Mouse (Mus musculus) CD4-positive, CD25-positive, alpha-beta regulatory T cell, adult 4 months (primary cell): ENCODE data around the gene Ctbs. TPM values are rescaled to one million over a fixed set of nuclear protein-coding genes. Genes with fewer than 3 reads are reported as not detected.
"Not testable (repeated sequence)": the region's sequence is repeated elsewhere in the genome, so short reads cannot be mapped to it uniquely, and the experiment has no call there.

Source experiments
- ATAC-seq: one replicate; pipeline ENCODE4 v1.8.0; 2017
- polyA plus RNA-seq, 2 experiments: library from polyadenylated mRNA; unstranded; fragments of 100-300 nt; shearing (Covaris generic); gene quantifications; one replicate each; pipeline ENCODE4 v1.2.1; 2017

Gene Ctbs
- 1 to 10 TPM; 6.0 to 8.3 TPM for polyA plus RNA-seq

DNA sequence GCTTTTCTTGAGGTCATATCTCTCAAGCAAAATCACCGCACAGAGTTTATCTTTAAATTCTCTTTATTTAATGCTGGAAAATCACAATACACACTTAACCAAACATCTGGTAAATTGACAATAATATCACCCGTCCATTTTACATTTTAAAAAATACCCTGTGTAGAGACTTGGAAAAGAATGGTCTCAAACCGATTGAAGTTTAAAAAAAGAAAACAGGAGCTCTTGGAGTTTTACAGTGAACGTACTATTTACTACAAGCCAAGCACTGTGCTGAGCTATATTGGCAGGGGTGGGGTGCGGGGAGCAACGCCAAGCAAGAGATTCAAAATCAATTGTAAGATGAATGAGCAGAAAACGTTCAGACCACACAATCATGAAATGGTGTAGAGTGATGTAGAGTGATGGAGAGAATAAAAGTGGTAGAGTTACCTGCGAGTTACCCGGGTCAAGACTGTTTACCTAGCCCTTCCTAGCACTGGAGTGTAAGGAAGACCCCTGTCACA is at the start of gene Ctbs:
Gene Ctbs (plus strand): TSS at position 51 of the 506 bp plus-strand sequence.
- no peak for ATAC-seq

DNA sequence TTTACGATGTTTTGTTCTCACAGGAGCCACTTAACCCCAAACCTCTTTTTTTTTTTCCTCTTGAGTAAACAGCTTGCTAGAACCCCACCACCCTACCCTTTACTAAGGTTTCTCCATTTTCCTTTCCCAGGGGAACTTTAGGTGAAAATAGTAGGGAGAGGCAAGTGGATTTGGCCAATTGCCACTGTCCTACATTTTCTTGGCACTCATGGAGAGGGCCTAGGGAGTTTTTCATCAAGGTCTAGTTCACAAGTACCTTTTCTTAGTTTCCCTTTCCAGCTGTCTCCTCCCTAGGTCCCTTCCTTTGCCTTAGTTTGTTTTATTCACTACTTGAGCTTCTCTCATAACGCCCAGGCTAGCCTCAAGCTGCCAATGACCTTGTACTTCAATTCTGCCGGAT is 45.8 kb upstream of the Ctbs start:
- ATAC-seq: no peak

DNA sequence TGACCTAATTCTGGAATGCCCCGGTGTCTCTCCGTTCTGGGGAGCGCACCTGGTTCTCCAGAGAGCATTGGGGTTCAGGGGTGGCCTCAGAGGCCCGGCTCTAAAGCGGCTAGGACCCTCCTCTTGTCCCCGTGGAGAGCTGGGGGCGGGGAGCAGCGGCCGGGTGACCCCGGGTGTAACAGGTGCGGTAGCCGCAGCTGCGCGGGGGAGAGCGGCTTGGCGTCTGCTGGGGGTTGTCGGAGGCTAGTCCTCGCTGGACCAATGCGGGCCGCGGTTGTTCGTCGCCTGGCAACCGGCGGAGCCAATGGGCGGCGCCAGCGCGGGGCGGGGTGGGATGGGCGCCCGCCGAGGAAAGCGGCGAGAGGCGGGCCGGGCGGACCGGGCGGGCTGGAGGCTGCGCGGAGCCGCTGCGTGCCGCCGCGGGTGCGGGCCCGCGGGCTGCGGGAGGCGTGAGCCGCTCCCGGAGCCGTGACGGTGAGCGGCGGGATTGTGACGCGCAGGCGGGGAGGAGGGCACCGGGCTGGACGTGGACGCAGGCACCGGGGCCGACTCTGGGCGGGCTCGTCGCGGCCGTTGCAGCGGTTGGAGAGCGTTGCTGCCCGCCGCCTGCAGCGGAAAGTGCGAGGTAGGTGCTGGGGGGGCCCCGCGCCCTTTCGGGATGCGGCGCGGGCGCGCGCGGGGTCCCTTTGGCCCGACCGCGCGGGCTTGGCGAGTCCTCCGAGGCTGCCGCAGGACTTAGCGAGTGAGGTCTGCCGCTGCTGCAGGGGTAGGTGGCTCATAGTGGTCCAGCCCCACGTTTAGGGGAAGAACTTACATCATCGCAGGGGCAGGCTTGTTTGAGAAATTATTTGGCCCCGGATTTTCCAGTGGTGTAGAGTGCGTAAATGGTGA is 45.0 kb upstream of the Ctbs start, which contains the start of gene Ssx2ip:
Gene Ssx2ip (plus strand): TSS at position 332 of the 891 bp plus-strand sequence.
- ATAC-seq: peak; percentile 97

DNA sequence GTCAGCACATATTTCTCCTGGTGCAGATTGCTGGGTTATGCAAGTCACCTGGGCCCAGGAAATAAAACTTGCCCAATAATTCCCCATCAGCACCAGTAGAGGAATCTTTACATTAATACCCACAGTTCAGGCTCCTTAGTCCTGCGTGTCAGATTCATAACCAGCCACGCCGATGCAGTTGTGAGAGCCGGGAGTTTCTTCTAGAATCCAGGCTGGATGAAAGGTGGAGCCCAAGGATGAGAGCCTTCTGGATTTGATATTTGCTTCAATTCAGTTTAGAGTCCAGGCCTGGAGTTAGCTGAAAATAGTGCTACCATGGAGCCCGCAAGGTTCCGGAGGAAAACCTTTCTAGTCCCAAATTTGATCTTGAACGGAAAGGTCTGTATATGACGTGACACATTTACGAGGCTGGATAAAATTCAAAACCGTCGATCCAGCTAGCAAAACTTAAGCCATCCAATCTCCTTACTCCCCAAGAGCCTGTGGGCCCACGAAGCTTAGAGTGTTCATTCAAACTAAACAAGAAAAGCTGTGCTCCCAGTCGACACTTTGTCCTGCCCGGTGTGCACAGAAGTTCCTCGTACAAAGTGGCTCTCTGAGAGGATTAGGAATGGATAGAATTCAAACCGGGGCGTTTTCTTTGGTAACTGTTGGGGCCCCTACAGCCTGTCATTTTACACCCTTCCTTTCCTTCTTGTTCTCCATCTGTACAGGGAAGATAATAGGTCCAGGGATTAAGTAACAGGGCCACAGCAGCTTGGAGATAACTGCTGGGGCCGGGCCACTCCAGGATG is 44.2 kb upstream of the Ctbs start:
- ATAC-seq: no peak

DNA sequence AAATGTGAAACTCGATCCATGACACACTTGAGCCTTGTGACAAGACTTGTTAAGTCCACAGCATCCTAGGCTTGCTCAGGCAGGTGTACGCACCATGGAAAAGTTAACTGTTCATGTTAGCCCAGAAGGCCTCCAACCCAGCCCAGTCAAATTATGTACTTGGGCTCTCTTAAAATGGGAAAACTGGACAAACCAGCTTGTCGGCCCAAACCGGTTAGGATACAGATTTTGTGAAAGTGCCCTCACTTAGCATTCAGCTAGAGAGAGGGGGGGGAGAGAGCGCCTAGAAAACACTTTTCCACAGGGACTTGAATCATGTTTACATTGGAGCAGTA is 43.6 kb upstream of the Ctbs start:
- ATAC-seq: no peak

DNA sequence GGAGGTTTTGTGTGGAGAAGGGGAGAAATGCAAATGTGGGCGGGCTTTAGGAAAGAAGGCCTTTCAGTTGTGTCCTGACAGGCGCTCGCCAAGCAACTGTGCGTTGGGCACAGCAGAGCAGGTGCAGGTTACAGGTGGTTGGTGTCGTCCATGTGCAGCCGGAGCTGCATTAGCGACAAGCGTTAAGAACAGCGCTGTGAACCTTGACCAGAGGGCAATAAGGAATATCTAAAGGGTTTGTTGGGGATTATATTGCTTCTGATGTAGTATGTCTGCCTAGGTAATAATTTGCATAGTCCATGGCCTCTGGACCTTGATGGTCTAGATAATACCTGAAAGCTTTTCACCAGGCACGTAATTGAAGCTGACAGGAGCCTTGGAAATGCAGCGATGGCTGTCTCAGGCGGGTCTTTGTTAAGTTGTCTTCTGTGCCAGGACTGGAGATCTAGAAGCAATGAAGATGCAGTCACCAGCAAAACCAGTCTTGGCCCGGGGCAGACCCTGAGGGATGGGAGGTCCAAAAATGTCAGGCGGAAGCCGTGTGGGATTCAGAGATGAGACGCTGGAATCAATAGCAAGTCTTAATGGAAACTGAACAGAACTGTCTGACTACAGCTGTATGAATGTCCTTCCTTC is 42.4 kb upstream of the Ctbs start:
- ATAC-seq: no peak

DNA sequence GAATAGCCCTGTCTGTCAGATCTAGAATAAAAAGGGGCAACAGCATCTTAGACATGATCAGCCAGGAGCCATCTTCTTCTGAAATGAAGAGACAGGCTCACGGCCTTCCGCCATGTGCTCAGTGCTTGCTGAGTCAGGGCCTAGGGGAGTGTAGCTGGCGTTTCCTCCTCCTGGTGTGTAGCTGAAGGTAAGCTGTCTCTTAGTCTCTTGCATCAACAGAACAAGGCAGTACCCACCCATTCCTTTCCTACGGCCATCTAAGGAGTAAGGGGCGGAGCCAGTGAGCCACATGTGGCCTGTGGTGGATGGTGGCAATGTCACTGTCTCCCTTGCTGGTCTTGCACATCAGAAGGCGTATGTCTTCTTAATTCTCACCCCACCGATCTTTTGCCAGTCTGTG is 39.5 kb upstream of the Ctbs start:
- ATAC-seq: no peak

DNA sequence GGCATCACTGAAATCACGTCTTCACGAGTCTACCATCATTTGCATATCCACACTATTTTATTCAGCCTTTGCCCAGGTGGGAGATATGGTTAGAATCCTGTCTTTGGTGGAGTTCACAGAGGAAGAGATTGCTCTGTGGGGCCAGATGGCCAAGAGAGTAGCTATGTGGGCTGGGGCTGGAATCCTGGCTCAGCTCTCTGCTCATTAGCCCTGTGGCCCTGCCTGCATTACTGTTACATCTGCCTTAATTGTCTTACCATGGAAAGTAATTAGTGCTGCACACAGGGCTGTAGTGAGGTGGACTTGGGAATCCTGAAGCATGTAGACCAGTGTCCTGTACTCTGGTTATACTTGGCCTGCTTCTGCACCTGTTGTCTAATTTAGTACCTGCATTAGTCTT is 37.6 kb upstream of the Ctbs start:
- ATAC-seq: no peak

DNA sequence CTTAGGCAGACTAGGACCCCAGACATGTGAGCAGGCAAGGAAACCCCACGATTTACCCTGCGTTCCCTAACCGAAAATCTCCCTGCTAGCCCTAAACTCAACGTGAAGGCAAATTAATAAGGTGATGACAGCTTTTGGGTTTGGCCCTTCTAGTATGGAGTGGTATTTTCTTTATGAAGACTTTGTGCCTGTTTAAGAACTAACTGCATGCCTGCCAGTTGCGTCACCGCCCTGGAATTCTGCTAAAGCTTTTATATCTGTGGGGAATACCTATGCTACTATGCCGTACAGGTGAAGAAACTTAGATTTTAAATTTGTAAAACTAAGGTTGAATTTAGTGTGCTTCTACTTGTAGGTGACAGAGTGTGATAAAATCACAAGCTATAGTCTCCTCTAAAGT is 37.1 kb upstream of the Ctbs start:
- no peak for ATAC-seq

DNA sequence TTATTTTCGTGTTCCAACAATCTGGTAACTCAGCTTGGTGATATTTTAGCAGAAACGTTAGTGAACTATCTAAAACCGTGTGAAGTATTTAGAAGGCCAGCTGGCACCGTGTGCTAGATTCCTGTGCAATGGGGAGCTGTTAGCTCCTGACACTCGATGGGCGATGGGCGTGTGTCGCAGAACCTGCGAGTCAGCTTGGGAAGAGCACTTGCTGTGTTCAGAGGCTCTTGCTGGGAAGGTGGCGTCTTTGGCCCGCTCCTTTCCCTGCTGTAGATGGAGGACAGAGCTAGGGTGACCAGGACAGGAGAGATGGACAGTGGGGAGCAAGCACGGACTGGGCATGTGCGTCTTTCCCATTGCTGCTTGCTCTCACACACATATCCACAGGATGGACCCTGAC is 36.6 kb upstream of the Ctbs start:
- ATAC-seq: no peak

DNA sequence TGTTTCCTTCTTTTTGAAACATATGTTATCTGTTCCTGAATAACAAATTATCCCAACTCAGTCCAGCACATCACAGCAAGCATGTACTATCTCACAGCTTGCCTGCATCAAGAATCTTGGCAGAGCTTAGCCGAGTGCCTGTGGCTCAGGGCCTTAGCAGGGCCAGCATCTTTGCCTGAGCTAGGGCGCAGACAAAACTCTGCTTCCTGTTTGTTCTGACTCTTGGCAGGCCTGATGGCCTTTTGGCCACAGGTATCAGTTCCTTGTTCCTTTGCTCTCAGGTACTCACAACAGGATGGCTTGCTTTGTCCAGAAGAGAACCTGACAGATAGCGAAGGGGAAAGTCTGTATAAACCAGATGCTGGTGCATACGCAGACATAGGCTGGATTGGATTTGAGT is 35.6 kb upstream of the Ctbs start:
- ATAC-seq: no peak

DNA sequence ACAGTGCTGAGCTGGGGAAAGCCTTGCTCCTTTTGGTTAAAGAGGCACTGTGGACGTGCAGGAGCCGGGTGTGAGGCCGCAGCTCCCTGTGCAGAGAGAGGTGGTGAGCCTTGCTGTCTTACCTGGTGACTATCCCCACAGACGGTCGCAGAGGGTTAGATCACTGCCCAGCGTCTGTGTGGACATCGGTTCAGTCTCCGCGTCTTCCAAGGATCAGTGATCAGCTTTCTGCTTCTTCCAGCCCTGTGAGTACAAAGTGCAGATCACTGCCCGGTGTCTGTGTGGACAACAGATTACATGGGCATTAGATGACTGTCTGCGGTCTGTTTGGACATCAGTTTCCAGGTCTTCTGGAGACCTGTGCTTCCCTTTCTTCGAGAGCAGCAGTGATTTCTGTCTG is 35.0 kb upstream of the Ctbs start:
- no peak for ATAC-seq

DNA sequence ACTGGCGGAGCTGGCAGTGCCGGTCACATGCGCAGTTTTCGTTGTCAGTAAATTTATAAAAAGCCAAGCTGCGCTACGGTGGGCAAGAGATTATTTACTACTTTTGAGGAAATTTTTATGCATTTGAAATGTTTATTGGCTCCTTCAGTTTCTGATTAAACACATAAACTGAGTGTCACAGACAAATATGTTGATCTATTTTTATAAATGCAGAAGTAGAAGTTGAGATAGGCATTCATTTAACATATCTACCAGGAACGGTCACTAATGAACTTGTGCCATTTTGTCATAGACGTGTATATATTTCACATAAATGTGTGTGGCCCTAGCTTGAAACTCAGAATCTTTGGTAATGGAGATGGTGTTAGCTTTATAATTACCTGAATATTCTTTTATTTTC is 31.7 kb upstream of the Ctbs start:
- ATAC-seq: no peak

DNA sequence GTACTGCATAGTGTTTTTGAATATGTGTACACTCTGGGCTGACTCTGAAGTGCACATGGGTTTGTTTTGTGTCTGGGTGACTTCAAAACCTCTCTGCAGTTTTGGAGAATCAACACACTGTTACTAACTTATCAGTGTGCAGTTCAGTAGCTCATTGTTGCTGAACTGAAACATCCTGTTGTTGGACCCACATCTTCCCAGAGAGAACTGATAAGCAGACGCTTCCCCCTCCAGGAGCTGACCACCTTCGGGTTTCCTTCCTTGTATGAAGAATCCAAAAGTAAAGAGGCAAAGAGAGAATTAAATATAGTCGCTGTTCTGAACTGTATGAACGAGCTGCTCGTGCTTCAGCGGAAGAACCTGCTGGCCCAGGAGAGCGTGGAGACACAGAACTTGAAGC is 30.7 kb upstream of the Ctbs start:
- ATAC-seq: no peak

DNA sequence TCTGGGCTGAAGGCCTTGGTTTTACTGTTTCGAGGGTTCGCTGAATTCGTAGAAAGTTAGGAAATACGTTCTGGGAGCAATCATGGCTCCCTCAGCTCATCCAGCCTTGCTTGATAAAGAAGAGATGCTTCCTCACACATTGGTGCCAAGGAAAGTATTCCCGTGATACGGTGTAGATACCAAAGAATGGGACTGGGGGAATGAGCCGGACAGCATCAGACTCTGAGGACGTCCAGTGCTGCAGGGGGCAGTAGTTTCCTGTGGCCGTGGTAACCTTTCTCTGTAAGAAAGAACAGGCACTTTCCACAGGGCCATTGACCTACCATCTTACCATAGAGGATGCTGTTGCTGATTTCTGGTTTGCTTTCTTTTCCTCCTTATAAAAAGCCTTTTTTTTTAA is 30.1 kb upstream of the Ctbs start:
- ATAC-seq: no peak

DNA sequence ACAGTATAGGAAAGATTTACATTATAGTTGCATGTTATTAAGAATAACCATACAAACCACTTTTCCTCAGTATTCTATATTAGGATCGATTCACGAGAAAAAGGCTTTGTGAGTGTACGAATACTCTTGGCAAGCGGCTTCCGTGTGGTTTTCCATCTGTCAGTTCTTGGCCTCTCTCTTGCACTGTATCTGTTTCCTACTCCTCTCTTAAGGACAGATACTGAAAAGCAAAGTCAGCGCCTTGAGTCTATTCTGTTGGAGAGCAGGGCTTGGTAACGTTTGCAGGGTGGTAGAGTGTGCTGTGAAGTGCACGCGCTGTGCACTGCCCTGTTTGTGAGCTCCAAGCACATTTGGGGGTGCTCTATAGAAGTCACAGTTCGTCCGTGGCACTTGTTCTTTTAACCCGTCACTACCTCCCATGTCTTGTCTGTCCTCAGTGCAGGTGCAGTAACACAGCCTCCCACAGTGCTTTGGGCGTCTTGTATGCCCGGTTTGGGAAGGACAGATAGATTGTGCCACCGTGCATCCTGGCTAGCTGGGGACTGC is 29.5 kb upstream of the Ctbs start:
- no peak for ATAC-seq

DNA sequence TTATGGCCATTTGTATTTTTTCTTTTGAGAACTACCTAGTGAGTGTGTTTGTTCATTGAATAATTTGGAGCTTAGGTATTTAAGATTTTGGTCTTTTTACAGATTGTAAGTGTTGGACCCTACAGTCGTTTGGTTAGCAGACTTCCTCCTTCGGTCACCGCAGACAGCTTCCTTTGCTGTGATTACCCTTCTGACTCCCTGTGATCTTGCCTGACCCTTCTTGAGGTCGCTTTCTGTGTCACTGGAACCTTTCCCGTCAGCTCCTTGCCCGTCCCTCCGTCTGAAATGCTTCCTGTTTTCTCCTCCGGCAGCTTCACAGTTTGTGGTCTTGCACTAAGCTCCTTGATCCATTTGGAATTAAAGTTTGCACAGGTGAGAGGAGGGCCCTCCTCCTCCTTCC is 27.8 kb upstream of the Ctbs start:
- peak; percentile 37 for ATAC-seq

DNA sequence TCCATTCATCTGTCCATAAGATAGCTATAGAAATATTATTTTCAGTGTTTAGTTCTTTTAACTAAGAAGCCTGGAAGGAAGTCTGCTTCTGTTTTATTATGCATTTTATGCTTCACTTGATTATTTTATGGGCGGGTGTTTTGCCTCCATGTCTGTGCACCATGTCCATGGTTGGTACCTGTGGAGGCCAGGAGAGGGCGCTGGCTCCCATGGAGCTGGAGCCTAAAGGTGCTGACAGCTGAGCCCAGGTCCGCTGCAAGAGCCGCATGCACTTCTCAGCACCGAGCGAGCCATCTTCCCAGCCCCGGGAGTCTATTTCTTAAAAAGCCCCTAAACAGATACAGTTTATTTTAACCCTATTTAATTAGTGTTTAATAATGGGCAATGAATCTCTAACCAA is 25.9 kb upstream of the Ctbs start:
- ATAC-seq: no peak

DNA sequence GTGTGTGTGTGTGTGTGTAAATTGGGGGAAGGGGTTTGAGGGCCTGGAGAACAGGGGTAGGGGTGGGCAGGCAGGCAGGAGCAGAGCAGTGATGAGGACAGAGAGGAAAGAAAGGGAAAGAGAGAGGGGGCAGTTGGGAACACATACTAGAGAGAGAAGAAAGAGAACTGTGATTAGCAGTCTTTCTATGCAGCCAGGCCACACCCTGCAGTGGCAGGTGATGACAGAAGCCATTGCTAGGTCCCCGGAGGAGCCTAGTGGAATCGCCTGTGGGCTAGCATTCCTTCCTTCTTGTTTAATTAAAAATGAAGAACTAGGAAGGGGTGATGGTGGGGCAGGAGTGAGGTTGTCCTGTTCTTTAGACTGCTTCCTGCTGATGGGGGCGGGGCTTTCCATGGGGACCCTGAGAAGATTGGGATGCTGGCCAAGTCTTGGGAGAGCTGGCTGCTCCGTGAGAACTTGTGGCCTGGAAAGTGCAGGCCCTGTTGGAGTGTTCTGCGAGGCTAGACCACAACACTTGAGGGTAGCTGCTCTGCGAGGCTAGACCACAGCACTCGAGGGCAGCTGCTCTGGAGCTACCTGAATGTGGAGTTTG is 25.2 kb upstream of the Ctbs start:
- no peak for ATAC-seq

DNA sequence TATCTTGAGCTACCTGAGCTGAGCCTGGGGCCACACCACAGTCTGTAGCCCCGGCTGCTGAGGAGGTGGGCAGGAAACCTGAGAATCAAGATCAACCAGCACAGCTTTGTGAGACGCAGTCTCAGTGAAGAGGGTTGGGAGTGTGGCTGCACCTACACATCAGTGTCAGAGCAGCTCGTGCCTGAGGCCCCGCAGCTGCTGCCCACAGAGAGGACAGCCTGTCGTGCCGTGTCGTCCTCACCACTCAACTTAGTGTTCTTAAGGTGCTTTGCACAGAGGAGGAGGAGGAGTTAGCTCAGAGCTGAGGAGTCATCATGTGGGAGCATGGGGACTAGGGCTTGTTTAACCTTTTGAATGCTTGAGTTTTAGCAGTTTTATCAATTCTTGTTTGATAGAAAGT is 23.7 kb upstream of the Ctbs start:
- no peak for ATAC-seq

DNA sequence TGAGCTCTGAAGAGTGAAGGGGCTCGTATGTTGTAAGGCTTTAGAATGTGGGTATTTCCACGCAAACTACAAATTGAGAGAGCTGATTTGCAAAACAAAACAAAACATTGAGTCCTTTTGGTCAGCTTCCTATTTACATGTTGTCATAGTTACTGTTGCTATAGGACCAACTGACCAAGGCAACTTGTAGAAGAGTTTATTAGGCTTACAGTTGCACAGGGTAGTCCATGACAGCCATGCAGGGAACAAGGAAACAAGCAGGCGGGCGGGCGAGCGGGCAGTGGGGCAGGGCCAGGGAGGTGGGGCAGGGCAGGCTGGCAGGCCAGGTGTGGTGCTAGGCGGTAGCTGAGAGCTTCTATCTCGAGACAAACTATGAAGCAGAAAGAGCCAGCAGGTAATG is 23.1 kb upstream of the Ctbs start:
- ATAC-seq: no peak

DNA sequence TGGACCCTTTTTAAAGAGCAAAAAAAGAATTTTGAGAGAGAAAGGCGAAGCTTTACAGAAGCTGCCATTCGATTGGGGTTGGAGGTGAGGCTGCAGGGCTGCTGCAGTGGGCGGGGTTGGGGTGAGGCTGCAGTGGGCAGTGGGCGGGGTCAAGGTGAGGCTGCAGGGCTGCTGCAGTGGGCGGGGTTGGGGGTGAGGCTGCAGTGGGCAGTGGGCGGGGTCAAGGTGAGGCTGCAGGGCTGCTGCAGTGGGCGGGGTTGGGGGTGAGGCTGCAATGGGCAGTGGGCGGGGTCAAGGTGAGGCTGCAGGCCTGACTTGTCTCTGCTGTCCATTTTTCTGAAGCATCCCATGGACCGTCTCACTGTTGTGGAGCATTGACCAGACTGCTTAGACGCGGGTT is 16.5 kb upstream of the Ctbs start:
- ATAC-seq: not testable (repeated sequence)
